Mouse (Mus musculus) liver, adult 2 months (tissue): ENCODE data around the gene Nuak2. TPM values are rescaled to one million over a fixed set of nuclear protein-coding genes. Genes with fewer than 3 reads are reported as not detected.

Experiments
- DNase-seq: peaks from one replicate; pipeline ENCODE4 v3.0.0-alpha.2; 2011; ENCODE audit warnings: low read depth, low spot score; ENCODE audit errors: extremely low read depth
- H3K27ac ChIP-seq: fragments of 200-500 bp; replicated peaks from 2 replicates; pipeline ENCODE4 v1.5.1; 2012; ENCODE audit warnings: low read depth, mild to moderate bottlenecking, control low read depth, inconsistent platforms, low read length; ENCODE audit not compliant: insufficient read depth
- H3K27me3 ChIP-seq: fragments of 200-500 bp; 2 replicates; pipeline ENCODE4 v1.6.1; 2012; ENCODE audit warnings: mild to moderate bottlenecking, moderate library complexity, low read length, inconsistent platforms; ENCODE audit not compliant: control insufficient read depth, insufficient read depth
- H3K36me3 ChIP-seq: fragments of 200-500 bp; 2 replicates; pipeline ENCODE4 v1.6.1; 2012; ENCODE audit warnings: low read length, inconsistent platforms; ENCODE audit not compliant: control insufficient read depth, insufficient read depth
- H3K4me1 ChIP-seq: fragments of 200-500 bp; 2 replicates; pipeline ENCODE4 v1.6.1; 2011; ENCODE audit warnings: low read length; ENCODE audit not compliant: control insufficient read depth, insufficient read depth
- H3K4me3 ChIP-seq: fragments of 200-500 bp; 2 replicates; pipeline ENCODE4 v1.5.1; 2011; ENCODE audit warnings: low read depth, mild to moderate bottlenecking, control low read depth, low read length, moderate library complexity; ENCODE audit not compliant: insufficient read depth
- H3K79me2 ChIP-seq: fragments of 200-500 bp; 2 replicates; pipeline ENCODE4 v1.6.1; 2012; ENCODE audit warnings: inconsistent platforms, mild to moderate bottlenecking, low read length, moderate library complexity; ENCODE audit not compliant: control insufficient read depth, insufficient read depth
- H3K9ac ChIP-seq: fragments of 200-500 bp; 2 replicates; pipeline ENCODE4 v1.6.1; 2012; ENCODE audit warnings: low read depth, mild to moderate bottlenecking, control low read depth, inconsistent platforms, low read length
- CTCF ChIP-seq: fragments of 200-500 bp; IDR thresholded peaks from 2 replicates; pipeline ENCODE4 v1.5.1; 2011; ENCODE audit warnings: low read depth, low read length, control low read depth
- POLR2A ChIP-seq: fragments of 200-500 bp; IDR thresholded peaks from 2 replicates; pipeline ENCODE4 v1.6.1; 2011; ENCODE audit warnings: low read length, control low read depth; ENCODE audit not compliant: insufficient read depth; ENCODE audit errors: extremely low read depth
- WGBS: fragments of 180-500 bp; shearing (Covaris S2); methylation state at CpG from one replicate; pipeline ENCODE4 v1.1.7; 2018; 5-methylcytosine and 5-hydroxymethylcytosine counted together
- polyA plus RNA-seq: library from polyadenylated mRNA; depleted of rRNA; stranded (reverse); fragments of >200 nt; gene quantifications from 2 replicates; pipeline ENCODE4 v1.2.3, GENCODE M21; 2012
- total RNA-seq: library from RNA; depleted of rRNA; stranded (reverse); fragments of >200 nt; gene quantifications from 2 replicates; pipeline ENCODE4 v1.2.3, GENCODE M21; 2014

The Nuak2 gene
- total and polyA plus RNA-seq, 2 experiments: 4.8 to 8.0 TPM

DNA sequence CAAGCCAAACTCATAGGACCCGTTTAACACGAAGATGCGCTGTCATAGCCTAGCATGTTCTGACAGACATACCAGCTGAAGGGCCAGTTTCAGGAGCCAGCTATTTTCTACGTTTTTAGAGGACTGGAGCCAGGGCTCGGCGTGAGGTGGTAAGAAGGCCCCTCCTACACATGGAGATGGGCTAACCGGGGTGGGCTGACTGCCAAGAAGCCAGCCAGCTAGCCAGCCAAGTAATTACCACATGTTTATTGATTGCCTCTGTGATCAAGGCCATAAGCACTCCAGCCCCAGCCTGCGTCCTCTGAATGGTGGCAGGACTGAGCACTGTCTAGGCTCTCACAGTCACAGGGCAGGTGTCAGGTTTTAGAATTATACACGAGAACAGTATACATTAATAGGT, 10.9 kb downstream of the Nuak2 start:
- peak; percentile 92 for DNase-seq
- peak overlapping the region; percentile 77 for H3K27ac ChIP-seq
- peak overlapping the region; percentile 23; the same call in 1 of the 2 replicates for H3K9ac ChIP-seq
- H3K4me1 ChIP-seq: peaks cover 38% of the 10 kb centered on the region
- H3K79me2 ChIP-seq: peaks cover 9% of the 10 kb centered on the region; the same call in 1 of the 2 replicates
- H3K36me3 ChIP-seq: peaks cover 30% of the 10 kb centered on the region
- TF ChIP-seq POLR2A: no peak
- TF ChIP-seq CTCF: no peak
- 9% methylated on average over 9 of the region's 9 CpGs for WGBS
- no peaks in the 10 kb centered on the region for H3K27me3 ChIP-seq
- H3K4me3 ChIP-seq: no peak overlapping the region

DNA sequence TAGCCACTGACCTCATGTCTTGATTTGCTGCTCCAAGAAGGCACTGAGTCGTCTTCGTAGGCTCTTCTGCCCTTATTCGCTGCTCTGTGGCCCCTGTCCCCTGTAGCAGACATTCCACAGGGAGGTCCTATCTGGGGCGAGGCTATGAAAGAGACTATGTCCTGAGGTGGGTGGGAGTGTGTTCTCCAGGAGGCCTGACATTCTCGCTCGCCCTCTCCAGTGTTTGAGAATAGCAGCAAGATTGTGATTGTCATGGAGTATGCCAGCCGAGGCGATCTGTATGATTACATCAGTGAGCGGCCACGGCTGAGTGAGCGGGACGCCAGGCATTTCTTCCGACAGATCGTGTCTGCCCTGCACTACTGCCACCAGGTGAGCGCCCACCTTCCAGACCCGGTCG, 11.6 kb downstream of the Nuak2 start:
- Histone ChIP-seq H3K36me3 (peaks cover 33% of the 10 kb centered on the region), H3K27ac (peak overlapping the region; percentile 77)

DNA sequence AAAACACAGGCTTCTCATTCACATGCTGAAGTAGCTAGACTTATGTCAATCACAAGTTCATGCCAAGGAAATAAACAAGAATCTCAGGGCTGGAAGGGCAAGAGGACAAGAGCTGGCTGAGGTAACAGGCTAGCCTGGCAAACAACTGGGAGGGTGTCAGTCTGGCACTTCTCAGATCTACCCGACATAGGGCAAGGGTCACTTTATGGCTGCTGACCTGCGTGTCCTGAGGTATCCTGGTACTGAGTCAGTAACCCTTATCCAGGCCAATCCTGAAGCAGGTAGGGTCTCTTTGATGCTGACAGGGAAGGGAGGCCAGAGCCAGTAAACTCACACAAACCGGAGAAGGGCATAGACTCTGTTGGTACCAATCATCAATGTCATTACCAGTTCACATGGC, 12.6 kb downstream of the Nuak2 start:
- WGBS: 18% methylated on average over 3 of the region's 3 CpGs
- no peaks in the 10 kb centered on the region for H3K27me3 ChIP-seq
- TF ChIP-seq POLR2A (no peak), CTCF (no peak)
- no peak overlapping the region for H3K4me3 ChIP-seq
- peak; percentile 96 for DNase-seq
- H3K9ac ChIP-seq: no peak overlapping the region
- no peaks in the 10 kb centered on the region for H3K79me2 ChIP-seq
- peak overlapping the region; percentile 77 for H3K27ac ChIP-seq
- peaks cover 39% of the 10 kb centered on the region for H3K4me1 ChIP-seq
- H3K36me3 ChIP-seq: peaks cover 34% of the 10 kb centered on the region

More for the DNA sequence above, 11.6 kb downstream of the Nuak2 start:
- Histone ChIP-seq H3K79me2 (0 out of 2 replicates have a peak, but pooled peaks cover 4% of the 10 kb centered on the region), H3K4me3 (no peak overlapping the region), H3K4me1 (peaks cover 38% of the 10 kb centered on the region), H3K27me3 (no peaks in the 10 kb centered on the region), H3K9ac (peak overlapping the region; percentile 1)
- 86% methylated on average over 17 of the region's 17 CpGs for WGBS
- no peak for DNase-seq
- TF ChIP-seq CTCF (no peak), POLR2A (no peak)

DNA sequence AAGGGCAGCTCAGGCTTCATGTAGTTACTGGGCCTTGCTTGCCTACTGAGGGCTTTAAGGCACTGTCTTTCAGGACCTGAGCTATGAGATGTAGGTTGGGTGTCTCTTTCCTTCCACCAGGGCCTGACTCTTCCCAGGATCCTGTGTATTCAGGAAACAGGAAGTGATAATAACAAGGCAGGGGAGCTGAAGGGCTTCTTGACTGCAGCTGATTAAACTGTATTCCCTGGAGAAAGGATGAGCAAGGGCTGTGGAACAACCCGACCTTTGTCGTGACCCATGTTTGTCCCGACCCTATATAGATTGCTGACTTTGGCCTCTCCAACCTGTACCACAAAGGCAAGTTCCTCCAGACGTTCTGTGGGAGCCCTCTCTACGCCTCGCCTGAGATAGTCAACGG, 13.7 kb downstream of the Nuak2 start:
- 67% methylated on average over 7 of the region's 7 CpGs for WGBS
- no peak for DNase-seq
- no peak for TF ChIP-seq POLR2A
- TF ChIP-seq CTCF: no peak
- H3K4me1 ChIP-seq: peaks cover 47% of the 10 kb centered on the region
- no peaks in the 10 kb centered on the region for H3K27me3 ChIP-seq
- H3K9ac ChIP-seq: no peak overlapping the region
- H3K4me3 ChIP-seq: no peak overlapping the region
- peak overlapping the region; percentile 29 for H3K27ac ChIP-seq
- no peaks in the 10 kb centered on the region for H3K79me2 ChIP-seq
- peaks cover 30% of the 10 kb centered on the region for H3K36me3 ChIP-seq

DNA sequence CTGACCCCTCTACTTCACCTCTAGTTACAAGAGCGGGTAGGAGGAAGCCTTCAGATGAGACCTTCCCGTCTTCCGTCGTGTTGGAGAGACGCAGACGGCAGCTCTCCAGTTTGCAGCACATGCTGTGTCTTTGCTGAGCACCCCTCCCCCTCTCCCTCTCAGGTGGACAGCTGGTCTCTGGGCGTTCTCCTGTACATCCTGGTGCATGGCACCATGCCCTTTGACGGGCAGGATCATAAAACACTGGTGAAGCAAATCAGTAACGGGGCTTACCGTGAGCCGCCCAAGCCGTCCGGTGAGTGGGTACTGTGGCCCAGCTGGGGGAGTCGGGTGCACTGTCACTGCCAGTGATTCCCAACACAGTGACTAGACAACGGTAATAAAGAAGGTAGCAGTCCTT, 14.5 kb downstream of the Nuak2 start:
- no peaks in the 10 kb centered on the region for H3K79me2 ChIP-seq
- peaks cover 54% of the 10 kb centered on the region for H3K4me1 ChIP-seq
- H3K27me3 ChIP-seq: no peaks in the 10 kb centered on the region
- DNase-seq: no peak
- 84% methylated on average over 15 of the region's 15 CpGs for WGBS
- no peak overlapping the region for H3K4me3 ChIP-seq
- peak overlapping the region; percentile 29; the same call in 1 of the 2 replicates for H3K27ac ChIP-seq
- TF ChIP-seq CTCF (no peak), POLR2A (no peak)
- H3K36me3 ChIP-seq: peaks cover 24% of the 10 kb centered on the region
- H3K9ac ChIP-seq: no peak overlapping the region

DNA sequence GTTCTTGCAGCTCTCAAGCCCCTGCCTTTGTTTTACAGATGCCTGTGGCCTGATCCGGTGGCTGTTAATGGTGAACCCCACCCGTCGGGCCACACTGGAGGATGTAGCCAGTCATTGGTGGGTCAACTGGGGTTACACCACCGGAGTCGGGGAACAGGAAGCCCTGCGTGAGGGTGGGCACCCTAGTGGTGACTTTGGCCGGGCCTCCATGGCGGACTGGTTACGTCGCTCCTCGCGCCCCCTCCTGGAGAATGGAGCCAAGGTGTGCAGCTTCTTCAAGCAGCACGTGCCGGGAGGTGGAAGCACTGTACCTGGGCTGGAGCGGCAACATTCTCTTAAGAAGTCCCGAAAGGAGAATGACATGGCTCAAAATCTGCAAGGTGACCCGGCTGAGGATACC, 15.4 kb downstream of the Nuak2 start:
- Histone ChIP-seq H3K4me1 (peaks cover 63% of the 10 kb centered on the region), H3K36me3 (peaks cover 21% of the 10 kb centered on the region), H3K27ac (no peak overlapping the region), H3K4me3 (no peak overlapping the region), H3K9ac (no peak overlapping the region), H3K27me3 (no peaks in the 10 kb centered on the region), H3K79me2 (no peaks in the 10 kb centered on the region)
- WGBS: 86% methylated on average over 17 of the region's 17 CpGs
- TF ChIP-seq CTCF: no peak
- no peak for TF ChIP-seq POLR2A
- no peak for DNase-seq
